Mouse (Mus musculus): ENCODE measurements around the gene Tysnd1. TPM values are rescaled to one million over a fixed set of nuclear protein-coding genes. Genes with fewer than 3 reads are reported as not detected.

Gene Tysnd1
- polyA plus RNA-seq, 1 experiment: 20.3 TPM

DNA sequence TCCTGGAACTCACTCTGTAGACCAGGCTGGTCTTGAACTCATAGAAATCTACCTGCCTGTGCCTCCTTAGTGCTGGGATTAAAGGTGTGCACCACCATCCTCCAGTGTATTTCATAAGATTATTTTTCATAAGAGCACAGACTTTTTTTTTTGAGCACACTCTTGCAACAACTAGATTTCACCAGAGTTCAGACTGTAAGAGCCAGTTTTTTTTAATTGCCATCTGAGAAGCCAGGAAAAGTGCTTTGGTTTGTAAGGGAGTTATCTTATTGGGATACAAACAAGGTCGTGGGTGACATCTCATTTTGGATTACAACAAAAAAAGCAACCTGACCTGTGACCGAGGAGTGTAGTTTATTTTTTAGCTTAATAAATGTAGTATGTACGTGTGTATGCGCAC lies 41.2 kb upstream of the Tysnd1 start:
- Histone ChIP-seq H3K27me3 (ENCODE audit: control insufficient read depth, insufficient read depth, insufficient read length) (no peaks in the 10 kb centered on the region), H3K79me3 (ENCODE audit: low read depth) (peaks cover 43% of the 10 kb centered on the region), H3ac (ENCODE audit: control insufficient read depth, insufficient read length, low read depth) (no peak overlapping the region), H3K4me3 (ENCODE audit: insufficient read depth, poor library complexity, severe bottlenecking) (no peak overlapping the region), H3K79me2 (ENCODE audit: control insufficient read depth, insufficient read depth) (peaks cover 99% of the 10 kb centered on the region), H3K36me3 (ENCODE audit: control insufficient read depth, insufficient read depth) (peaks cover 72% of the 10 kb centered on the region)
- no peak for TF ChIP-seq MYOD1 (IDR thresholded peaks at IDR 0.05; ENCODE audit: control insufficient read depth, insufficient read length, low read depth)

DNA sequence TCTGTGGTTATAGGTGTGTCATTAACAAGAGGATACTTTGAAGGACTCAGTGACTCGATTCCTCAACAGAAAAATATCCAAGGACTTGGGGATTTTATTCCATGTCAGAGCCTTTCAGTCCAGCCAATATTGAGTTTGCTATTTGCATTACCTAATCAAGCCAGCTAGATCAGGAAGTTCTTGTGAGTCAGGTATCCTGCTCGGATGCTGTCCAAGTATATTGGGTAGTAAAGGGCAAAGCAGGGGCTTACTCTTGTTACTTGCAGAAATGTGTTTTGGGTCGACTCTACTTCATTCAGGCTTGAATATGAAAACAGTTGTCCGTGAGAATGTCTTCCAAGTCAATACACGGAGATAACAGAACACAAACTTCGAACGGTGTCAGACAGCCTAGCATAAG lies 40.6 kb upstream of the Tysnd1 start:
- no peak for TF ChIP-seq MYOG (IDR thresholded peaks at IDR 0.05; ENCODE audit: control insufficient read depth, extremely low read depth, insufficient read length)
- TF ChIP-seq MAX (IDR thresholded peaks at IDR 0.05): no peak
- no peak for TF ChIP-seq CTCF (IDR thresholded peaks at IDR 0.05; ENCODE audit: control insufficient read depth, insufficient read depth, insufficient read length)
- TF ChIP-seq FOSL1 (IDR thresholded peaks at IDR 0.05; ENCODE audit: insufficient read depth, low read length, poor library complexity, severe bottlenecking): no peak
- no peak for TF ChIP-seq MYOD1 (IDR thresholded peaks at IDR 0.05; ENCODE audit: control insufficient read depth, insufficient read length, low read depth)
- TF ChIP-seq USF1 (IDR thresholded peaks at IDR 0.05; ENCODE audit: low read depth): no peak
- no peak for TF ChIP-seq CEBPB (IDR thresholded peaks at IDR 0.05; ENCODE audit: low read depth)
- Histone ChIP-seq H3K4me3 (ENCODE audit: insufficient read depth, poor library complexity, severe bottlenecking) (no peak overlapping the region), H3K36me3 (ENCODE audit: control insufficient read depth, insufficient read depth) (peaks cover 78% of the 10 kb centered on the region), H3K79me2 (ENCODE audit: control insufficient read depth, insufficient read depth) (peaks cover 99% of the 10 kb centered on the region), H3K27me3 (ENCODE audit: control insufficient read depth, insufficient read depth, insufficient read length) (no peaks in the 10 kb centered on the region), H3K79me3 (ENCODE audit: low read depth) (peaks cover 37% of the 10 kb centered on the region), H3ac (ENCODE audit: control insufficient read depth, insufficient read length, low read depth) (no peak overlapping the region)

DNA sequence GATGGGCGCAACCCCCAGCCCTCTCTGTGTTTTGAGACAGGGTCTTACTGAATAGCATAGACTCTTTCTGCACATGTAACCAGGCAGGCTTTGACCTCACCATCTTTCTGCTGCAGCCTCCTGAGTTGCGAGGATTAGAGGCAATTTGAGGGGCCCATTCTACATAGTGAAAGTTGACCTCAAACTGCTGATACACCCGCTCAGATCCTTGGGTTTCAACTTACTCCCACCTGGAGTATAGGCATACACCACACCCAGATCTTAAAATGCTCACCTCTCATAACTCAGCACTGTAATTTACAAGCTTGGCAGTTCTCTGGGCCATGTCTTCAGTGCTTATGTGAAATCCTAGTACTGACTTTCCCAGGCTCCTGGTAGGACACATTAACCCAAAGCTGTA lies 40.1 kb upstream of the Tysnd1 start:
- Histone ChIP-seq H3K4me3 (ENCODE audit: insufficient read depth, poor library complexity, severe bottlenecking) (no peak overlapping the region), H3ac (ENCODE audit: control insufficient read depth, insufficient read length, low read depth) (no peak overlapping the region), H3K79me3 (ENCODE audit: low read depth) (peaks cover 33% of the 10 kb centered on the region), H3K79me2 (ENCODE audit: control insufficient read depth, insufficient read depth) (peaks cover 99% of the 10 kb centered on the region), H3K36me3 (ENCODE audit: control insufficient read depth, insufficient read depth) (peaks cover 83% of the 10 kb centered on the region), H3K27me3 (ENCODE audit: control insufficient read depth, insufficient read depth, insufficient read length) (no peaks in the 10 kb centered on the region)
- TF ChIP-seq FOSL1 (IDR thresholded peaks at IDR 0.05; ENCODE audit: insufficient read depth, low read length, poor library complexity, severe bottlenecking): no peak
- no peak for TF ChIP-seq USF1 (IDR thresholded peaks at IDR 0.05; ENCODE audit: low read depth)
- TF ChIP-seq CTCF (IDR thresholded peaks at IDR 0.05; ENCODE audit: control insufficient read depth, insufficient read depth, insufficient read length): no peak
- no peak for TF ChIP-seq MYOG (IDR thresholded peaks at IDR 0.05; ENCODE audit: control insufficient read depth, extremely low read depth, insufficient read length)
- TF ChIP-seq MYOD1 (IDR thresholded peaks at IDR 0.05; ENCODE audit: control insufficient read depth, insufficient read length, low read depth): no peak
- TF ChIP-seq CEBPB (IDR thresholded peaks at IDR 0.05; ENCODE audit: low read depth): no peak
- TF ChIP-seq MAX (IDR thresholded peaks at IDR 0.05): no peak

GRCm38 (mm10) chr10:61656928-61657882 lies 38.1 kb upstream of the Tysnd1 start:
- Histone ChIP-seq H3ac (ENCODE audit: control insufficient read depth, insufficient read length, low read depth) (no peak overlapping the region), H3K36me3 (ENCODE audit: control insufficient read depth, insufficient read depth) (peaks cover 83% of the 10 kb centered on the region), H3K27me3 (ENCODE audit: control insufficient read depth, insufficient read depth, insufficient read length) (no peaks in the 10 kb centered on the region), H3K79me2 (ENCODE audit: control insufficient read depth, insufficient read depth) (peaks cover 78% of the 10 kb centered on the region), H3K4me3 (ENCODE audit: insufficient read depth, poor library complexity, severe bottlenecking) (no peak overlapping the region), H3K79me3 (ENCODE audit: low read depth) (peaks cover 21% of the 10 kb centered on the region)
- TF ChIP-seq MAX (IDR thresholded peaks at IDR 0.05): no peak
- no peak for TF ChIP-seq CEBPB (IDR thresholded peaks at IDR 0.05; ENCODE audit: low read depth)
- TF ChIP-seq MYOG (IDR thresholded peaks at IDR 0.05; ENCODE audit: control insufficient read depth, extremely low read depth, insufficient read length): no peak
- TF ChIP-seq FOSL1 (IDR thresholded peaks at IDR 0.05; ENCODE audit: insufficient read depth, low read length, poor library complexity, severe bottlenecking): no peak
- no peak for TF ChIP-seq MYOD1 (IDR thresholded peaks at IDR 0.05; ENCODE audit: control insufficient read depth, insufficient read length, low read depth)

GRCm38 (mm10) chr10:61657985-61658384 lies 37.3 kb upstream of the Tysnd1 start:
- H3ac ChIP-seq (ENCODE audit: control insufficient read depth, insufficient read length, low read depth): no peak overlapping the region
- peaks cover 71% of the 10 kb centered on the region for H3K79me2 ChIP-seq (ENCODE audit: control insufficient read depth, insufficient read depth)
- TF ChIP-seq FOSL1 (IDR thresholded peaks at IDR 0.05; ENCODE audit: insufficient read depth, low read length, poor library complexity, severe bottlenecking) (no peak), MYOG (IDR thresholded peaks at IDR 0.05; ENCODE audit: control insufficient read depth, extremely low read depth, insufficient read length) (no peak), CEBPB (IDR thresholded peaks at IDR 0.05; ENCODE audit: low read depth) (no peak), MYOD1 (IDR thresholded peaks at IDR 0.05; ENCODE audit: control insufficient read depth, insufficient read length, low read depth) (no peak), CTCF (IDR thresholded peaks at IDR 0.05; ENCODE audit: control insufficient read depth, insufficient read depth, insufficient read length) (no peak), MAX (IDR thresholded peaks at IDR 0.05) (no peak), USF1 (IDR thresholded peaks at IDR 0.05; ENCODE audit: low read depth) (no peak)
- H3K36me3 ChIP-seq (ENCODE audit: control insufficient read depth, insufficient read depth): peaks cover 83% of the 10 kb centered on the region
- H3K27me3 ChIP-seq (ENCODE audit: control insufficient read depth, insufficient read depth, insufficient read length): no peaks in the 10 kb centered on the region
- H3K4me3 ChIP-seq (ENCODE audit: insufficient read depth, poor library complexity, severe bottlenecking): no peak overlapping the region
- H3K79me3 ChIP-seq (ENCODE audit: low read depth): peaks cover 17% of the 10 kb centered on the region

DNA sequence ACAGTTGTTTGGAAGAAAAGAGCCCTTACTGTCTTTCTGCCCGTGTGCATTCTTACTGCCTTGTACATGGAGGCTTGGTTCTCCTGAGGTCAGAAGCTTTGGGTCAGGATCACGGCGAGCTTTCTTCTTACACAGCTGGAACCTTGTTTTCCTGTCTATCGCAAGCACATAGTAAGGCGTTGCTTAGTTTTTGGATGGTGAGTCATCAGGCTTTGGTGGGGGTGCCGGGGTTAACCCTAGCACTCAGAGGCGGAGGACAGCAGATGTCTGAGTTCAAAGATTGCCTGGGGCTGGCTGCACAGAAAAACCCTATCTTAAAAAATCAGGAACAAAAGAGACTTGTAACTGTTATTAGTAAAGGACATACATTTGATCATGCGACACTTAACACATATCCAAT lies 33.4 kb upstream of the Tysnd1 start:
- peaks cover 95% of the 10 kb centered on the region for H3K36me3 ChIP-seq (ENCODE audit: control insufficient read depth, insufficient read depth)
- TF ChIP-seq MYOD1 (IDR thresholded peaks at IDR 0.05; ENCODE audit: control insufficient read depth, insufficient read length, low read depth) (no peak), FOSL1 (IDR thresholded peaks at IDR 0.05; ENCODE audit: insufficient read depth, low read length, poor library complexity, severe bottlenecking) (peak; percentile 51)

More for the DNA sequence above, 33.4 kb upstream of the Tysnd1 start:
- H3K79me3 ChIP-seq (ENCODE audit: low read depth): peaks cover 8% of the 10 kb centered on the region
- no peak overlapping the region for H3K4me3 ChIP-seq (ENCODE audit: insufficient read depth, poor library complexity, severe bottlenecking)
- H3ac ChIP-seq (ENCODE audit: control insufficient read depth, insufficient read length, low read depth): peak overlapping the region; percentile 33
- H3K79me2 ChIP-seq (ENCODE audit: control insufficient read depth, insufficient read depth): peaks cover 32% of the 10 kb centered on the region
- no peaks in the 10 kb centered on the region for H3K27me3 ChIP-seq (ENCODE audit: control insufficient read depth, insufficient read depth, insufficient read length)
